Mouse (Mus musculus) CH12.LX (cell line): ENCODE results near the gene Itpr2.

Experiments
- KAT2A ChIP-seq: IDR thresholded peaks from 2 replicates; pipeline ENCODE4 v1.6.1; 2012; ENCODE audit warnings: low read length, improper control_type of control experiment, inconsistent platforms; ENCODE audit not compliant: insufficient replicate concordance
- MYC ChIP-seq: IDR thresholded peaks from 2 replicates; pipeline ENCODE4 v1.6.1; 2011; ENCODE audit warnings: low read depth, mild to moderate bottlenecking, improper control_type of control experiment, low read length
- TCF12 ChIP-seq: IDR thresholded peaks from 2 replicates; pipeline ENCODE4 v1.6.1; 2014; ENCODE audit warnings: low read depth, mild to moderate bottlenecking, inconsistent platforms, low read length, improper control_type of control experiment
- USF1 ChIP-seq: IDR thresholded peaks from 2 replicates; pipeline ENCODE4 v1.6.1; 2014; ENCODE audit warnings: low read depth, mild to moderate bottlenecking, inconsistent platforms, low read length, improper control_type of control experiment
- ZNF384 ChIP-seq: IDR thresholded peaks from 2 replicates; pipeline ENCODE4 v1.6.1; 2012; ENCODE audit warnings: low read depth, low read length, improper control_type of control experiment, inconsistent platforms

- no peak for TF ChIP-seq ZNF384
- TF ChIP-seq USF1 = no peak
- no peak for TF ChIP-seq KAT2A
- no peak for TF ChIP-seq TCF12
- no peak for TF ChIP-seq MYC
These were observed 41.1 kb downstream of the Itpr2 start for GRCm38 (mm10) chr6:146460936-146461335.
